ENCODE assay signal across 8 mouse cellular contexts in genomic region chr6:97147755-97148382, GRCm38 (mm10). TPM values are rescaled to one million over a fixed set of nuclear protein-coding genes. Genes with fewer than 3 reads are reported as not detected.
DNase-seq lines count a peak whose midpoint lies in the region; ATAC-seq and TF ChIP-seq lines count a peak whose summit lies in the region.

No protein-coding gene starts in this region.

- H3K9ac ChIP-seq in limb, embryonic 14.5 days (ENCODE audit: low read depth, low read length, severe bottlenecking), result peak overlapping the region; percentile 73
- peak overlapping the region; percentile 84 for H3K9ac ChIP-seq in midbrain, embryonic 14.5 days (replicated peaks; ENCODE audit: low read length)

- H3K9me3 ChIP-seq in limb, embryonic 14.5 days (ENCODE audit: control insufficient read depth, low read length), result no peaks in the 10 kb centered on the region
- no peaks in the 10 kb centered on the region for H3K9me3 ChIP-seq in midbrain, embryonic 14.5 days (ENCODE audit: control insufficient read depth, low read length)

- H3K27ac ChIP-seq in limb, embryonic 14.5 days (replicated peaks; ENCODE audit: low read depth, low read length), result peak overlapping the region; percentile 65; the same call in 1 of the 2 replicates
- peak overlapping the region; percentile 76 for H3K27ac ChIP-seq in midbrain, embryonic 14.5 days (replicated peaks; ENCODE audit: low read depth, low read length)

- H3K36me3 ChIP-seq in limb, embryonic 14.5 days (ENCODE audit: control insufficient read depth, insufficient read depth, low read length), result no peaks in the 10 kb centered on the region; the same call in 1 of the 2 replicates
- H3K36me3 ChIP-seq in midbrain, embryonic 14.5 days (ENCODE audit: control insufficient read depth, insufficient read depth, low read length), result 0 out of 2 replicates have a peak, but pooled peaks cover 2% of the 10 kb centered on the region

- ATAC-seq in limb, embryonic 14.5 days (ENCODE audit: low FRiP score, low read depth), result no peak
- peak; percentile 65 for ATAC-seq in midbrain, embryonic 14.5 days (ENCODE audit: low FRiP score, low TSS enrichment)

- peak; percentile 2 for DNase-seq in thymus, postnatal 0 days (ENCODE audit: low spot score)
- no peak for DNase-seq in thymus, postnatal 36 days
- peak; percentile 51 to 65 for DNase-seq in cerebellum, postnatal 25 days
- peak; percentile 15 for DNase-seq in gastrocnemius, postnatal 25 days
- DNase-seq in kidney, adult 11 months, result peak; percentile 39
- peak; percentile 41 for DNase-seq in limb, embryonic 14.5 days (ENCODE audit: low spot score)
- DNase-seq in midbrain, embryonic 14.5 days, result peak; percentile 72
- peak; percentile 28 for DNase-seq in urinary bladder, adult 2 months (ENCODE audit: low spot score)

- peaks cover 21% of the 10 kb centered on the region for H3K4me1 ChIP-seq in limb, embryonic 14.5 days (ENCODE audit: control insufficient read depth, insufficient read depth, low read length)
- peaks cover 12% of the 10 kb centered on the region for H3K4me1 ChIP-seq in midbrain, embryonic 14.5 days (ENCODE audit: control insufficient read depth, insufficient read depth, low read length)

- no peaks in the 10 kb centered on the region for H3K27me3 ChIP-seq in limb, embryonic 14.5 days (ENCODE audit: control insufficient read depth, insufficient read depth, low read length)
- no peaks in the 10 kb centered on the region for H3K27me3 ChIP-seq in midbrain, embryonic 14.5 days (ENCODE audit: control insufficient read depth, insufficient read depth, low read length)

- peak overlapping the region; percentile 57 for H3K4me3 ChIP-seq in limb, embryonic 14.5 days (replicated peaks; ENCODE audit: low read length)
- H3K4me3 ChIP-seq in midbrain, embryonic 14.5 days (replicated peaks; ENCODE audit: low read depth, low read length), result peak overlapping the region; percentile 60

- TF ChIP-seq POLR2A in limb, embryonic 14.5 days (IDR thresholded peaks at IDR 0.05; ENCODE audit: borderline replicate concordance, extremely low read depth, insufficient read depth, insufficient read length), result no peak

- peak overlapping the region; percentile 85 for H3K4me2 ChIP-seq in limb, embryonic 14.5 days (replicated peaks; ENCODE audit: low read depth, low read length, severe bottlenecking)
- peak overlapping the region; percentile 97 for H3K4me2 ChIP-seq in midbrain, embryonic 14.5 days (ENCODE audit: low read length)

- 5% methylated on average over 18 of the region's 18 CpGs for WGBS in limb, embryonic 14.5 days
- 15% methylated on average over 18 of the region's 18 CpGs for WGBS in midbrain, embryonic 14.5 days

RNA-seq across cellular contexts. Expression of gene Eogt, which starts 1.1 kb away (rescaled TPM):
- polyA plus RNA-seq in thymus, postnatal 0 days (2015; fragmentation: Nextera tagmentation; extraction: Ambion mirVana), result 5.1 and 5.7 TPM in 2 replicates
- 1 to 10 TPM; 4.1 to 6.0 TPM for total RNA-seq in gastrocnemius, postnatal 25 days (2021)
- polyA plus RNA-seq in limb, embryonic 14.5 days (2012; rRNA removed), result 15.4 and 16.7 TPM in 2 replicates
- polyA plus RNA-seq in limb, embryonic 14.5 days (2014; fragmentation: Nextera tagmentation; extraction: Ambion mirVana), result 9.5 and 10.8 TPM in 2 replicates
- polyA plus RNA-seq in midbrain, embryonic 14.5 days (2014; fragmentation: Nextera tagmentation; extraction: Ambion mirVana), result 5.2 and 9.1 TPM in 2 replicates
- polyA plus RNA-seq in urinary bladder, adult 2 months (2012; rRNA removed), result 23.8 and 27.2 TPM in 2 replicates

RNA-seq across cellular contexts. Expression of gene Tmf1, which starts 31.1 kb away (rescaled TPM):
- polyA plus RNA-seq in thymus, postnatal 0 days (2015; fragmentation: Nextera tagmentation; extraction: Ambion mirVana), result 43.9 and 50.8 TPM in 2 replicates
- total RNA-seq in gastrocnemius, postnatal 25 days (2021), result 10 to 100 TPM; 35.7 to 40.0 TPM
- polyA plus RNA-seq in limb, embryonic 14.5 days (2012; rRNA removed), result 3.8 and 6.2 TPM in 2 replicates
- 34.8 and 35.3 TPM in 2 replicates for polyA plus RNA-seq in limb, embryonic 14.5 days (2014; fragmentation: Nextera tagmentation; extraction: Ambion mirVana)
- 37.5 and 42.7 TPM in 2 replicates for polyA plus RNA-seq in midbrain, embryonic 14.5 days (2014; fragmentation: Nextera tagmentation; extraction: Ambion mirVana)
- polyA plus RNA-seq in urinary bladder, adult 2 months (2012; rRNA removed), result 4.2 and 8.2 TPM in 2 replicates

RNA-seq across cellular contexts. Expression of gene Uba3, which starts 57.6 kb away (rescaled TPM):
- polyA plus RNA-seq in thymus, postnatal 0 days (2015; fragmentation: Nextera tagmentation; extraction: Ambion mirVana), result 53.1 and 55.4 TPM in 2 replicates
- 10 to 100 TPM; 34.1 to 35.3 TPM for total RNA-seq in gastrocnemius, postnatal 25 days (2021)
- 70.4 and 81.1 TPM in 2 replicates for polyA plus RNA-seq in limb, embryonic 14.5 days (2012; rRNA removed)
- 76.2 and 77.6 TPM in 2 replicates for polyA plus RNA-seq in limb, embryonic 14.5 days (2014; fragmentation: Nextera tagmentation; extraction: Ambion mirVana)
- polyA plus RNA-seq in midbrain, embryonic 14.5 days (2014; fragmentation: Nextera tagmentation; extraction: Ambion mirVana), result 97.7 and 98.5 TPM in 2 replicates
- 41.8 and 52.7 TPM in 2 replicates for polyA plus RNA-seq in urinary bladder, adult 2 months (2012; rRNA removed)

Comparison
In these comparisons a context has a peak if more than half of its experiments do, and no peak if none do; other contexts are left out.
1. DNase-seq: peak in thymus, postnatal 0 days (single experiment), cerebellum, postnatal 25 days (2 of 2), gastrocnemius, postnatal 25 days (single experiment), kidney, adult 11 months (single experiment), limb, embryonic 14.5 days (single experiment), midbrain, embryonic 14.5 days (single experiment) and urinary bladder, adult 2 months (single experiment); none in thymus, postnatal 36 days (0 of 2).